Mouse (Mus musculus) bone marrow macrophage, adult 2 months (primary cell): Measurements from ENCODE around the gene Xrcc6. TPM values are rescaled to one million over a fixed set of nuclear protein-coding genes. Genes with fewer than 3 reads are reported as not detected.

Experiments
- H3K27ac ChIP-seq: 2 replicates; pipeline ENCODE4 v1.5.1; 2012; ENCODE audit warnings: low read depth, low read length; ENCODE audit not compliant: insufficient read depth
- H3K4me1 ChIP-seq: 2 replicates; pipeline ENCODE4 v1.6.1; 2012; ENCODE audit warnings: low read length; ENCODE audit not compliant: control insufficient read depth, insufficient read depth
- H3K4me3 ChIP-seq: 2 replicates; pipeline ENCODE4 v1.5.1; 2012; ENCODE audit warnings: mild to moderate bottlenecking, low read length, moderate library complexity; ENCODE audit not compliant: insufficient read depth
- CTCF ChIP-seq: IDR thresholded peaks from 2 replicates; pipeline ENCODE4 v1.5.1; 2012; ENCODE audit warnings: low read depth, mild to moderate bottlenecking, low read length, moderate library complexity
- POLR2A ChIP-seq: IDR thresholded peaks from 2 replicates; pipeline ENCODE4 v1.6.1; 2012; ENCODE audit warnings: mild to moderate bottlenecking, low read depth, low read length, borderline replicate concordance
- polyA plus RNA-seq: library from polyadenylated mRNA; stranded (reverse); fragments of >200 nt; gene quantifications from 2 replicates; pipeline ENCODE4 v1.2.4, GENCODE M21; 2012; ENCODE audit not compliant: missing spikeins, insufficient read depth, insufficient read length

The Xrcc6 gene
- polyA plus RNA-seq, result 20.0 and 21.0 TPM in 2 replicates

DNA sequence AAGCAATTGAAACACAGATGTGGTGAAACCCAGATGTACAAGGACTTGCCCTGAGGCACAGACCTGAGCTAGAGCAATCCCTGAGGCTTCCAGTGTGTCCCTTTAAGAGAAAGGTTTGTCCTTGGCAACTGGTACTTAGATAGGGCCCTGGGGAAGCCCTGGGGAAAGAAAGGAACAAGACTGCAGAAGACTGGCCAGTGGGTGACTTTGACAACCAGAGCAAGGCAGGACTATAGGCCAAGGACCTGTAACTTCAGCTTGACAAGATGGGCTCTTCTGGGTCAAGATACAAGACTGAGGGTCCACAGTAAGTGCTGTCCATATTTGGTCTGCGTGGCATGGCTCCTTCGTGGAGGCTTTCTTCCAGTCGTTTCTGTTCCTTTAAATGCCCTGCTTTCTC is at the start of gene Xrcc6:
TSS of gene Xrcc6 (plus strand) at position 190 of the 400 bp plus-strand sequence.
- Histone ChIP-seq H3K4me1 (no peaks in the 10 kb centered on the region), H3K4me3 (no peak within 1 kb of the TSS), H3K27ac (no peak within 1 kb of the TSS)
- TF ChIP-seq POLR2A, result no peak
- TF ChIP-seq CTCF, result no peak

DNA sequence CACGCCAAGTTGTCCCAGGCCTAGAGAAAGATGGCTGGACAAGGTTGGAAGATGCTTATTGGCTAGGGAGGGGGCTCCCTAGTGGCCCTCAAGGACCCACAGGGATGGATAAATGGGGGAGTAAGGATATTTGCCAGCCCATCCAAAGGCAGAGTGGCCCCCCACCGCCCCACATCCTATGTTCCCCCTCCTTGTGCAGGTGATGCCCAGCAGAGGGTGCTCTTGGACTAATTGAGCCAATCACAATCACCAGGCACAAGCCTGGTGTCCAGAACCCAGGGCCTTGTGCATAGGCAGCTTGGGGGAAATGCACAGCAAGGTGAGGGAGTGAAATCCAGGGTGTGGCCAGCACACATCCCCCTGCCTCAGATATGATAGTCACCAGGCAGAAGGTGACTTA is 49.4 kb upstream of the Xrcc6 start:
- Histone ChIP-seq H3K27ac (no peak overlapping the region), H3K4me1 (peaks cover 16% of the 10 kb centered on the region), H3K4me3 (no peak overlapping the region)
- TF ChIP-seq CTCF, result peak; percentile 67
- no peak for TF ChIP-seq POLR2A

DNA sequence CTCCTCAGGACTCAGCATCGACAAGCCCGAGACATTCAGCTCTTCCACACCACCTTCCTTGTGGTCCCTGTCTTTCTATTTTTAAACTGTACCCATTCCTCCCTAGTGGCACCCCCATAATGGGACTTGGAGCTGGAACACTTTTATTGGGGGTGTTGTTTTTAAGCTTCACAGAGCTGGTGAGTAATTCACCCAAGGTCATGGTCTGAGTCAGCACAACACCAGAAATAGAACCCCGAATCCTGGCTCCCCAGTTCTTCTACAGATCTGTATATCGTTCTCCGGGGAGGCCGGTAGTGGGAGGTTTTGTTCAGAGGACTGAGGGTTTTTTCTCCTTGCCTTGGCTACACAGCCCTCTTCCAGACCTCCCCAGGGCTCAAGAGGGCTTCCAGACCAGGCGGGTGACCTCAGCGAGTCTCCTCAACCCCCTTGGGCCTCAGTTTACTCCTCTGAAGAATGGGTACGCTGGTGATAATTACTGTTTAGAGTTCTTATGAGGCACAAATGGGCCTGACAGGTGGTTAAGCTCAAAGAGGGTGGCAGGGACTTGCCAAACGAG is 48.4 kb upstream of the Xrcc6 start:
- no peak for TF ChIP-seq POLR2A
- TF ChIP-seq CTCF, result no peak
- Histone ChIP-seq H3K4me3 (no peak overlapping the region), H3K4me1 (peaks cover 7% of the 10 kb centered on the region), H3K27ac (no peak overlapping the region)

DNA sequence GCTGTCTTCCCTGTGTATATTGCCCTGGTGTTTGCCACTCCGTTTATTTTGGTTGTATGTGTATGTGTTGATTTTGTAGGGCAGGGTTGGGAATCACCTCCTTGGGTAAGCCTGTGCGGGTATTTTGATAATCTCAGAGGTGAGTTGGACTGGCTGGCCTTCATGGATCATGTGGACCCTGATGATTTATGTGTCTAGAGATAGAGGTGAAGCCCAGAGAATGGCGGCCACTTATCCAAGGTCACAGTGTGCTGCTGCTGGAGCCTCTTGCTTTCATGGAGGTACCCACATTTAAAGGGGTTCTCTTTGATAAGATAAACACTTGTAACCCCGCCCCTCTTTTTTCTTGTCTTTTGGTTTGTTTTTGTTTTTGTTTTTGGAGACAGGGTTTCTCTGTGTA is 47.9 kb upstream of the Xrcc6 start:
- Histone ChIP-seq H3K4me3 (no peak overlapping the region), H3K4me1 (peaks cover 4% of the 10 kb centered on the region)
- TF ChIP-seq CTCF (no peak), POLR2A (no peak)

DNA sequence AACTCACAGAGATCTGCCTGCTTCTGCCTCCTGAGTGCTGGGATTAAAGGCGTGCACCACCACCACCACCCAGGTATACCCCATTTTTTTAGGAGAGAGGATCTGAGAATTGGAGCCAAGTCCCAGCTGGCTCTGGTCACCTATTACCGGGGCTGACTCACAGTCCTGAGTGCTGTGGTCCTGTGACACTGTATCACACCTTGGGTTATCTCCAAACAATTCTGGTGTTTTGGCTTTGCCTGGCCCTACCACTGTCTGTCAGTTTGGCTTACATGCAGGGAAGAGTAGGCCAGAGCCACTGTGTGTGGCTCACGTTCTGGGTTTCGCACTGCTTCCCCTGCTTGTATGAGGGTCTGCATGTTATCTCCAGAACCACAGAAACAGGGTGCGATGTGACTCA is 47.4 kb upstream of the Xrcc6 start:
- H3K4me1 ChIP-seq, result peaks cover 4% of the 10 kb centered on the region
- TF ChIP-seq POLR2A (no peak), CTCF (no peak)
- no peak overlapping the region for H3K27ac ChIP-seq

More for the DNA sequence above, 47.9 kb upstream of the Xrcc6 start:
- H3K27ac ChIP-seq, result no peak overlapping the region

DNA sequence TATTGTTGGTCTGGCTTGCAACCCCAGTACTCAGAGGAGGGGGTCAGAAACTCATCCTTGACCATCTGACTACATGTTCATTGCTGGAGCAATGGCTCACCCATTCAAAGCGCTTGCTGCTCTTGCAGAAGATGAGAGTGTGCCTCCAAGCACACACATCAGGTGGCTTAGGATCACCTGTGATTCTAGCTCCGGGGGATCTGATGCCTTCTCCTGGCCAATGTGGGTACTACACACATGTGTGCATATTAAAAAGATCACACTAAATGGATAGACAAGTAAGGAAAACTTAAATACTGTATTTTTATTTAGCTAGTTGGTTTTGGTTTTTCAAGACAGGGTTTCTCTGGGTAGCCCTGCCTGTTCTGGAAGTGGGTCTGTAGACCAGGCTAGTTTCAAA is 46.6 kb upstream of the Xrcc6 start:
- Histone ChIP-seq H3K4me3 (no peak overlapping the region), H3K27ac (no peak overlapping the region), H3K4me1 (peaks cover 4% of the 10 kb centered on the region)
- TF ChIP-seq POLR2A (no peak), CTCF (peak; percentile 18; the same call in 1 of the 2 replicates)

More for the DNA sequence above, 47.4 kb upstream of the Xrcc6 start:
- no peak overlapping the region for H3K4me3 ChIP-seq

DNA sequence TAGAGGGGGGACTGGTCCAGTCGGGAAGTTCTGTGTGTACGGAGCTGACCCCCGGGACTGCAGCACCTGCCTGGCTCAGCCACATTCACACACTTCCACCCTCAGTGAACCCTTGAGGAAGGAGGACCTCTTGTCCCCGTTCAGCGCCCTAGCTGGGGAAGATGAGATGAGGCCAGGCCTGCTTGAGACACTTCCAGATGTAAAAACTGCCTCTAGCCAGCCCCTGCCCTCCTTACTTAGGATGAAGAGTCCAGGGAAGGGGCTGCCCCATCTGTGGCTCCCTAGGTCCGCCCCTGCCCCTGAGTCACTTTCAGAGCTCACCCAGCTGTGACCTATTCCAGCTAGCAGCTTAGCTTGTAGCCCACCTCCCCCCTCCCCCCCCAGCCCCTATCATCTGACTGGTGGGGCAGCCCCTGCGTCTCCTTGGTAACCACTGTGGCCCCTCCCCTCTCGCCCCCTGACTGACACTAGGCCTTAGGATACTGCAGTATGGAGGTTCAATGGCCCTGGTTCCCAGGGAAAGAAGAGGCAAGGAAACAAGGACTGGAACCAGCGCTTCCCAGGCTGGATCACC is 44.4 kb upstream of the Xrcc6 start:
- Histone ChIP-seq H3K4me1 (peaks cover 6% of the 10 kb centered on the region), H3K27ac (no peak overlapping the region), H3K4me3 (no peak overlapping the region)
- no peak for TF ChIP-seq POLR2A
- no peak for TF ChIP-seq CTCF

DNA sequence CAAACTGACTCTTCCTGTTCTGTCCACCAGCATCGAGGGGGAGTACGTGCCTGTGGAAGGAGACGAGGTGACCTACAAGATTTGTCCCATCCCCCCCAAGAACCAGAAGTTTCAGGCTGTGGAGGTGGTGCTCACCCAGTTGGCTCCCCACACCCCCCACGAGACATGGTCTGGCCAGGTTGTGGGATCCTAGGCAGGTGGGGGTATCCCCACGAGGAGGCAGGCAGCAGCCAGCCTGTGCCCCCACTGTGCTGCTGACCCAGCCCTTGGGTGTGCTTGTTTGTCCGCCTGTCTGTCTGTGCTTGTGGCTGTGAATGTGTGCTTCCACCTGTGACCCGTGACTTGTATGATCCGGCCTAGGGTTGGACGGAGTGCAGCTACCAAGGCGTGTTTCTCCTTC is 38.6 kb upstream of the Xrcc6 start:
- no peak overlapping the region for H3K27ac ChIP-seq
- TF ChIP-seq POLR2A, result no peak
- TF ChIP-seq CTCF, result no peak

DNA sequence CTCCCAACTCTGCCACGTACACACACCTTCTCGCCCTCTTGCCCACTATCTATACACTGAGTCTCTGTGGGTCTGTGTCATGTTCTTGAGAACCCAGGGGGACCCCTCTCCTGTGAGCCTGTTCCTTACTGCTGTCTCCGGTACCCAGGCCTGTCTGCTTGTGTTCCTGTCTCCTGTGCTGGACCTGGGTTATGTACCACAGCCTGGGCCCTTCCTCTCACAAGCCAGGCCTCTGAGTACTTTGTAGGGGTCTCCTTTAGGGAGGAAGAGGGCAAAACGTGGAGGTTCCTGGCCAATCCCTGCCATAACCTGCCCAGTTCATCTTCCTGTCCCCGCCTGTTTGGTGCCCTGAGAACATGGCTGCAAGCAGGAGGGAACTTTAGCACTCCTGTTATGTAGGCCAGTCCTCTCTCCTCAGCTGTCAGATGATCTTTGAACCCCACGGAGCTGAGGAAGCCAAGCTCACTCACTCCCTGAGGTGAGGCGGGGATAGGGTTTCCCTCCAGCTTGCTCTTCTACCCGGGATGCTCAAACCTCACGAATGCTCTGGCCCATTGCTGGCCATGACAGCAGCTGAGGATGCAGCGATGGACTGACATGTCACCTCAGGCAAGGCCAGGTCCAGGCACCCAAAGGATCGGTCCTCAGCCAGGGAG is 38.0 kb upstream of the Xrcc6 start:
- no peak for TF ChIP-seq CTCF
- TF ChIP-seq POLR2A, result no peak
- Histone ChIP-seq H3K27ac (no peak overlapping the region), H3K4me1 (peaks cover 6% of the 10 kb centered on the region), H3K4me3 (no peak overlapping the region)

More for the DNA sequence above, 38.6 kb upstream of the Xrcc6 start:
- Histone ChIP-seq H3K4me1 (peaks cover 6% of the 10 kb centered on the region), H3K4me3 (no peak overlapping the region)

DNA sequence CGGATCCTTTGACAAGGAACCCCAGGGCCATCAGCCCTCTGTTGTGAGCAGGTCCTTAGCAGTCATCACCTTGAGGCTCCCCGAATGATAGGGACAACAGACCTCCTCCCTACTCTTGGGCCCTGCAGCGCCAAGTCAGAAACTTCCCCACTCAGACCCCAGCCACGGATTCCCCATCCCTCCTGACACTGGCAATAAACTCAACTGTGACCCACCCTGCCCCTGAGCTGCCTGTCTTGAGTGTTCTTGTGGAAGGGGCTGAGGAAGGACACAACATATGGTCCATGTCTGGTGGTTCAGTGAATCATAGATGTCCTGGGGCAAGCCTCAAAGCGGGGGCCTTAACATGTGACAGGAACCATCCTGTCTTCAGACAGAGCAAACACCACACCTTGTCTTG is 36.9 kb upstream of the Xrcc6 start:
- Histone ChIP-seq H3K4me1 (peaks cover 6% of the 10 kb centered on the region), H3K4me3 (no peak overlapping the region), H3K27ac (no peak overlapping the region)
- TF ChIP-seq CTCF, result no peak
- no peak for TF ChIP-seq POLR2A

DNA sequence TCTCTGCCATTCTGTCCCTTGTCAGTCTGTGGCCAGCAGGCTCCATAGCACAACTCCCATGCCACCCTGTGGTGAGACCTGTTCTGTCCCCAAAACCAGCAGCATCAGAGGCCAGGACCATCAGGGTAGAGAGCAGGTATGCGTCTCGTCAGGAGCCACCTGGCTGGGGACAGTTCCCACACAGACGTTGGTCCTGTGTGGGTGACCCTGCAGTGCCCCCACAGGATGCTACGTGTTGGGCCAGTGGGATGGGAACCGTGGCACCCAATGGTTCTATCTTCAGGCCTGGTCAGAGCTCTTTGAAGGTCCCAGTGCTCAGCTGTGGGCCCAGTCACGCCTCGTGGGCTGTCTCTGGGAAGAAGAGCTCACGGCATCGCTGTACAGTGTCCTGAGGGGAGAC is 36.5 kb upstream of the Xrcc6 start:
- Histone ChIP-seq H3K4me1 (peaks cover 6% of the 10 kb centered on the region), H3K4me3 (no peak overlapping the region), H3K27ac (no peak overlapping the region)
- TF ChIP-seq CTCF (no peak), POLR2A (no peak)
